Mouse (Mus musculus): ENCODE data around the gene Tmco3.
"Not testable (repeated sequence)": the region's sequence is repeated elsewhere in the genome, so short reads cannot be mapped to it uniquely, and the experiment has no call there.

Tmco3 gene

DNA sequence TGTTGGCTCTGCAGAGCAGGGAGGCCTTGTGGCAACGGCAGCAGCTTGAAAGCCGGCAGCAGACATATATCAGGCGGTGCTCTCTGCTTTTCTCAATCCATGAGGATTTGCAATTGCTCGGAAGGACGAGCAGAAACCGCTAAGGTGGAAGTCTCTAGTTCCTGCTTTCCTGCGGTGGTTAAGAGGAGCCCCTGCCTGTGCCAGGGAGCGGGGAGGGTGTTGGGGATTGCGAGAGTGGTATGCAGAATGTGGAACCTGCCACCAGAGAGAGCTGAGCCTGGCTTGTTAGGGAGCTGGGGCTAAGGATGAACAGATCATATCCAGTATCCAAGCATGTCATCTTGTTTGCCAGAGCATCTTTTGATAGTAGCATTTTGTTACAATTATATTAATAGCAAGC is 18.9 kb downstream of the Tmco3 start:
- DNase-seq: no peak

DNA sequence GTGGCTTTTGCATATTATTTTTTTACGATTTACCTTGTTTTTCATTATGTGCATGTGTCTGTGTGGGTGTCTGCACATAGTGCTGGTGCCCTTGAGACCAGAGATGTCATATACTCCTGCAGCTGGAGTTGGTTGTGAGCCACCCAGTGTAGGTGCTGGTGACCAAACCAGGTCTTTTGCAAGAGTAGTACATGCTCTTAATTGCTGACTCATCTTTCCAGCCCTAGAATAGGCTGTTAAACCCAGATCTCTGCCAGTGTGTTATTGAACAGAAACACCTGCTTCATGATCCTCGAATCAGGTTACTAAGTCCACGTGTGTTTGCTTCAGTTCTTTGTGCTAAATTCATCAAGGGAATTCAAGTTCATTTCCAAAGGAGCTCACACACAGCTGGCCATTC is 26.9 kb downstream of the Tmco3 start:
- DNase-seq: no peak

DNA sequence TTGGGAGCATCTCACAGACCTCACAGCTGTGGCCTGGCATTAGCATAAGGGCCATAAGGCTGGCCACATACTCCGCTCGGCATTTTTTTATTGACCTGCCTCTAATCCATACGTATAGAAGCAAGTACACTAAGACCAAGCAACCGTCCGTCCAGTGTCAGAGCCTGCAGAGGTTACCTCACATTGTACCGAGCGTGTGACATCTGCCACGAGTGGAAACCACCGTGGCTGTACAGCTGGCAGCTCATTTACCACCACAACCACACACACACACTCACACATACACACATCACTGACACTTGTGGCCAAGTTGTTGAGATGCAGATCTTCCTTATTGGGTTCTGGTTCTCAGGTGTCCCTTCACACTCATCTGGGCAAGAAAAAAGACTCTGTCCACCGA is 28.7 kb downstream of the Tmco3 start:
- no peak for DNase-seq

DNA sequence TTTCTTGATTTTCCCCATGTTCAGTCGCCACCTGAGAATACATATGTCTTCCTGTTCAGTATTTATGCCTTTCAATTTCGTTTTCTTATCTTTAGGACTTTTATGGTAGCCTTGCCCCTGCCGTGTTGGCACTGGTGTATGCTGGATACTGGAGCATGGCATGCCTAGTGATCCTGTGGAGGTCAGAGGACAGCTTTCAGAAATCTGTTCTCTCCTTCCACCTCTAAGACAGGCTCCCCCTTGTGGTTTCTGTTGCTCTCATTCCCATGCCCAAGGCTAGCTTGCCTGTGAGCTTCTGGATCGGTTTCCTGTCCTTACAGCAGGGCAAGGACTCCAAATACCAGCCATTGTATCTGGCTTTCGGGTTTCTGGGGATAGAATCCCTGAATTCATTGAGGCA is 38.6 kb downstream of the Tmco3 start:
- DNase-seq: peak; percentile 43

DNA sequence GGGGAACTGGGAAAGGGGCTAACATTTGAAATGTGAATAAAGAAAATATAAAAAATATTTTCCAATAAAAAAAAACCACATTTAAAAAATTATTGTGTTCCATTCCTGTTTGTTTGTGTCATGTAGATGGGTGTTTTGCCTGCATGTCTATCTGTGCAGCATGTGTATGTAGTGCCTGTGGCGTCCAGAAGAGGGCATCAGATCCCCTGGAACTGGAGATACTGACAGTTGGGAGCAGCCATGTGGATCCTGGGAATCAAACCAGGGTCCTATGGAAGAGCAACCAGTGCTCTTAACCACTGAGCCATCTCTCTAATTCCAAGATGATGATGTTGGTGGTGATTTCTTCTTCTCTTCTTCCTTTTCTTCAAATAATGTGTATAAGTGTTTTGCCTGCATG is 46.7 kb downstream of the Tmco3 start:
- DNase-seq: no peak

DNA sequence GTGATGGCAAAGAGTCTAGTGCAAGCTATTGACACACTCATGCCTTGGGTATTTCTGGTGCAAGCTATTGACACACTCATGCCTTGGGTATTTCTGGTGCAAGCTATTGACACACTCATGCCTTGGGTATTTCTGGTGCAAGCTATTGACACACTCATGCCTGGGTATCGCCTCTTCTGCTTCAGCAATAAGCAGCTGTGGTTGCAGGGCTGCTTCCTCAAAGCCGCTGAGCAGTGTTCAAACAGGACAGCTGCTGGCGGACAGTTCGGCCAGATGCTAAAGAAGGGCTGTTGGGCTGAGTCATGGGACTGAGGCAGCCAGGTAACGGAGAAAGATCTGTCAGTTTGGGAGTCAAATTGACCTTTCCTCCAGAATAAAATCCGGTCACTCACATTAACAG is 49.3 kb downstream of the Tmco3 start:
- DNase-seq: not testable (repeated sequence)

DNA sequence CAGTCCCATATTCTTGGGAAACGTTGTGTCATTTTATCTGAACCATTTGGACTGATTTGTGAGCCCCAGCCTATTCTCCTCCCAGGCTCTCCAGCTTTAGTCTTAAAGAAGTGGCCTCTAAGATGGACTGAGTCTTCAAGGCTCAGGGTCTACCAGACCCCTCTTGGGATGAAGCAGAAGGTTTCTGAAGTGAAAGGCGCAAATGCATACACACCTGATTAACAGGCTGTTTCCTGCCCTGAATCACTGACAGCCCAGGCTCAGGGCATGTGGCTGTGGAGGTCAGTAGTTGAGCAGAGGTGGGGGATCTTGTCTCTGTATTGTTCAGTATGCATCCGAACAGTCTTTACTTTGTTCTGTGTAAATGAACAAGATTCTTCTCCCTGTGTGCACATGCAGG is 49.7 kb downstream of the Tmco3 start:
- no peak for DNase-seq

DNA sequence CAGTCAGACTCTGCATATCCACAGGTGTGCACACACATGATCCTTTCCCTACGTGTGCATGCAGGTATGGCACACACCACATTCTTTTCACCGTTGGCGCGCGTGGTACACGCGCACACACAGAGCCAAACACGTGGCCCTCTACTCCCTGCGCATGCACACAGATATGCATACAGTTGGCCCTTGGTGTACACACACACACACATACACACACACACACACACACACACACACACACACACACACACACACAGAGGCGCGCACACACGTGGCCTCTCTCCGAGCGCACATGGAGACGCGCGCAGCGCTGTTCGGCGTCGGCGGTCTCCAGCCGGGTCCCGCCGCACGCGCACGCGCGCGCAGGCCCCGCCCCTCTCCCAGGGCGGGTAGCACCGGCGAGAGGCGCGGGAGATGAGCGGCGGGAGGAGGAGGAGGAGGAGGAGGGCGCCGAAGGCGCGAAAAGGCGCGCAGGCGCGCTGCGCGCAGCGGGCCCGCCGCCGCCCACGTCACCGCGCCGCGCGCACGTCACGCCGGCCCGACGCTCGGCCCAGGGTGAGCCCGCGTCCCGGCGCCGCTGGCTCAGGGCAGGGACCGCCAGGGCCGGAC is 50.4 kb downstream of the Tmco3 start, which contains the start of gene Tfdp1:
TSS of gene Tfdp1 (plus strand) at position 497 of the 606 bp plus-strand sequence.
- peak; percentile 74 for DNase-seq

DNA sequence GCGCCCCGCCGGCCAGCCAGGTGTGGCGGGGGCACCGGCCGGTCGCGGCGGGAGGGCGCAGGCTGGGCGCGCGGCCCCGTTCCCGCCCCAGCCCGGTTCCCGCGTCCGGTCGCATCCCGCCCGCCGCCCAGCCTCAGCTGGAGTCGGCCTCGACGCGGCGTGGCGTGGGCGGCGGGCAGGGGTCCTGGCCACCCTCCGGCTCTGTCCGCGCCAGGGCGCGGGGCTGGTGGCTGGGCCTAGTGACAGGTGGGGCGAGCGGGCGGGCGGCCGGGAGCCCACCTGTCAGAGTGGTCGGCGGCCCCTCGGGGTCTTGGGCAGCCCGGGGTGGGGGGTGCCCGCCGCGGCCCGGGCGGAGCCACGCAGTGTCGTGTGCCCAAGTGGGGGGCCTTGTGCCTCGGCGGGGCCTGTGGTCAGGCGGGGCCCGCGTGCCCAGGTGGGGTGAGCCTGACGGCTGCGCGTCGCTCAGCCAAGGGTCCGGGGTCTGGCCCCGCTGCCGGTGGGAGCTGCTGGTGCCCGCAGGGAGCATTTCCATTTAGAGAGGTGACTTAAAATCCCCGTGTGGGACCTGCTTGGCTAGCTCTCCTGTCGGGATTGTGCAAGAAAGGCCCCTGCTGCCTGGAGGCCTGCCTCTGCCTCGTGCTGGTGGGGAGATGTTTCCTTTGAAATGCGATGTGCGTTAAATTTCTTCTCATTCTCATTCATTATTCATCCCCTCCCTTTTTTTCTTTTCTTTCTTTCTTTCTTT is 51.1 kb downstream of the Tmco3 start:
- peak; percentile 21 for DNase-seq

DNA sequence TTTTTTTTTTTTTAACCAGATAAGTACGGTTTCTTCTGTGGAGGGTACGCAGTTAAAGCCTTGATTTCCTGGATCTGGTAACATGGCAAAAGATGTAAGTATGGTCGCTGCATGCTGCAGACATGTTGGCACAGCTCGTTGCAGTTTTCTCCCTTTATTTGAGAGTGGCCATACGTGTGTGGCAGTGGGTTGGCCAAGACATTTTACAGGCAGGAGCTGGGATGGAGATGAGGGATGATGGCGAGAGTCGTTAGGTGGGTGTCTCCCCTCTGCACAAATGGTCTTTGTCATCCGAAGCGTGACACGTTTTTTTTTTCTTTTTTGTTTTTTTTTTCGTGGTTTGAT is 51.6 kb downstream of the Tmco3 start:
- no peak for DNase-seq

DNA sequence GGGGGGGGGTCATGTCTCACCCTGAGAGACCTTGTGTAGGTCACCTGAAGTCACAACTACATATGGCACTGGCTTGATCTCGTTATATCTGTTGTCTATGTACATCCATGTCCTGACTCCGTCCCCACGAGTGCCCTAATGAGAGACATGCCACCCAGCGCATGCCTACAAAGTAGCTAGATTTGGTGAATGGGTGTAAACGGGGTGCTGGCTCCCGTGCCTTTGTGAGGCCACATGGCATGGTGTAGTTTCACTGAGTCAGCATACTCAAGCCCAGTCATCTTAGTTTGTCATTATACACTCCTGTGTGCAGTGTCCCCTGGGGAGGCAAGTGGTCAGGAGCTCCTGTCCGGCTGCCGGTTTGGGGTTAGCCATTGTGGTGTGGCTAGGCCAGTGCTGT is 52.7 kb downstream of the Tmco3 start:
- DNase-seq: no peak

DNA sequence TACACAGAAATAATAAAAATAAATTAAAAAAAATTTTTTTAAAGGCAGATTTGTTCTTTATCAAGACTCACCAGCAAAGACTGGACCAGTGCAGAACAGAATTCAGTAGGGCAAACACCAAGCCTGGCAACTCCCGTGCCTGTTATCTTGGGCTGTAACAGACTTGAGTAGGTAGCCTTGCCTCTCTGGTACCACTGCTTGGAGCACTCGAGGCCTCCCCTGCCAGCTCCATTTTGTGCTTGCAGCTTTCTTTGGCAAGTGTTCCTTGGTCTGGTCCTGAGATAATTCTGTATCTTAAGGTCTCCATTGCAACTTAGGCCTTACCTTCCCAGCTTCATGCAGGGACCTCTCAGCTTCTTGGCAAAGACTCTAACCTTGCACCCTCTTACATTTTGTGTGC is 54.4 kb downstream of the Tmco3 start:
- DNase-seq: no peak

DNA sequence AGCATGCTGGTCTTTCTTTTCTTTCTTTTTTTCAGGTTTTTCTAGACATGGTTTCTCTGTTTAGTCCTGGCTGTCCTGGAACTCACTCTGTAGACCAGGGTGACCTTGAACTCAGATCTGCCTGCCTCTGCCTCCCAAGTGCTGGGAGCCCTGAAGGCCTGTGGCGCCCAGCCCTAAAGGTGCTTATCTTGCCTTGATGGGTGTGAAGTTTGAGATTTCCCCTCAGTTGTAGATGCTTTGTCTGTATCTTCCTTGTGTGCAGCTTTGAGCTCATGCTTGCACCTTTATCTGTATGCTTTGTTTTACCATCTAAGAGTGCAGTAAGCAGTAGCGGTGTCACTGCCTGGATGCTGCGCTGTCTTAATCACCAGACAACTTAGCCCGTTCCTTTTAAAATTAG is 55.1 kb downstream of the Tmco3 start:
- no peak for DNase-seq

DNA sequence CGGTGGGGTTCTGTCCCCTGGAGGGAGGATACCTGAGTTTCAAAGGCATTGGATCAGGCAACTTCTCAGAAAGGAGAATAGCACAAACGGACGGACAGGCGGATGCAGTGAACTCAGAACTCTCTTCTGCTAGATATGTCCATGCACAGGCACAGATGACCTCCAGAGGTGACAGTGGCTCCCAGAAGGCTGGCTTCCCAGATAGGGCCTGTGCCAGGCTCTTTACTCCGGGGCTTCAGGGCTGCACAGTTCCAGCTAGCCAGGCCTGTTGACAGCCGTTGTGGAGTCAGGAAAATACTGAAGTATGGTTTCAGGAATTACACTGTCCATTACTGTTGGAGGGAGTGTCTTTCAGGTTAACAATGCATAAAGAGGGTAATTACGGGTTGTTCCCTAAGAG is 62.1 kb downstream of the Tmco3 start:
- DNase-seq: no peak

DNA sequence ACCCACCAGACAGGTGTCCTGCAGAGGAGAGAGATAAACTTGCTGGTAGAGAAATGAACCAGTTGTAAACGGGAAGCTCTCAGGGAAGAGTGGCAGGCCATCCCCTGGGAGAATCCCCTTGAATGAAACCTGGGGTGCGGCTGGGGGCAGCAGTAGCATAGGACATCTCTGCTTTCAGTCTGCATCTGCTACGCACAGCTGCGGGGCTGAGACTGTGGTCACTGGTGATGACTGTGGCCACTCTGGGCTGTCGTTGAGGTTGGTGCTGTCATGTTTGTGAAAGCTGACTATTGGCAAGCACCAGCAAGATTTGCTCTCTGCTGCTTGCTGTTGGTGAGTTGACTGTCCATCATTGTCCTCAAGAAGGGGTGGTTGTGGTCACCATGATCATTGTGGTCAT is 63.6 kb downstream of the Tmco3 start:
- no peak for DNase-seq

DNA sequence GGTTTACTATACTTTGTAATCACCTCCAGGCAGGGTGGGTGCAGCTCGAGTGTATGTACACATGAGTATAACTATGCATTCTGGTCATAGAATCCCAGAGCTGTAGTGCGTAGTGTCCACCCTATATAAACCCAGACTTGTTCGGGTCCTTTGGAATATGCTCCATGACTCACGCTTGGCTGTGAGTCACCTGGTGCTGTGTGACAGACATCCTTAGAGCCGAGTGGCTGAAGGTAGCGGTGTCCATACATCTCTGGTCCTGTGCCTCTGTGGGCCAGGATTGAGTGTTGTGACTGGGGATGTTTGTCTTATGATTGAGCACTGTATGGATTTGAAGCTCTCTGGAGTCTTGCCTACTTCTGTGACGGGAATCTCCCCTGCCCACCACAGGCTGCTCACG is 64.6 kb downstream of the Tmco3 start:
- no peak for DNase-seq

DNA sequence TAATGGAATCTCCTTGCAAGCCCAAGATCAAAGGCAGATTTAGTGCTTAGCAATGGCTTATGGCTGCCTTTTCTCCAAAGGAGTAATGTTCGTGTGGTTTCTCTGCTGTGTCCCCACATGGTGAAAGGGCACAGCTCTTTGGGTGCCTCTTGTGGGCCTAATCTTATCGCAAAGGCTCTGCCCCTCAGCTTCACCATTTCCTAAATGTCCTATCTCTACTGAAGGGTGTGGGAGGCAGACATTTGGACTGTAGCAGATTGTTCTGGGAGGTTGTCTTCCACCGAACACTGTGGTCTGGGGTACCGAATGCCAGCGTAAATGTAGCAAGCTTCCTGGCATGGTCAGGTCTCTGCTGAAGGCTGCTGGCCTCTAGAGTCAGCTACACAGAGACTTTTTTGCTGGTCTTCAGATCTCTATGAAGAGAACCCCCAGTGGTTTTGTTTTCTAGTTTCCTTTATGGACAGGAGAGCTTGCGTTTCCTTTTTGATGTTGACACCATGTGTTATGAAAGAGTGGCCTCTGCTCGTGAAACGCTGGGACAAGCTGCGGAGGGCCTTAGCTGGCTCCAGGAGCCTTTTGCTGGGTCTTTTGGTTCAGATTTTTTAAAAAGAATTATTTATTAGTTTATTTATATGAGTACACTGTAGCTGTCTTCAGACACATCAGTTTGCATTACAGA is 65.3 kb downstream of the Tmco3 start:
- no peak for DNase-seq

DNA sequence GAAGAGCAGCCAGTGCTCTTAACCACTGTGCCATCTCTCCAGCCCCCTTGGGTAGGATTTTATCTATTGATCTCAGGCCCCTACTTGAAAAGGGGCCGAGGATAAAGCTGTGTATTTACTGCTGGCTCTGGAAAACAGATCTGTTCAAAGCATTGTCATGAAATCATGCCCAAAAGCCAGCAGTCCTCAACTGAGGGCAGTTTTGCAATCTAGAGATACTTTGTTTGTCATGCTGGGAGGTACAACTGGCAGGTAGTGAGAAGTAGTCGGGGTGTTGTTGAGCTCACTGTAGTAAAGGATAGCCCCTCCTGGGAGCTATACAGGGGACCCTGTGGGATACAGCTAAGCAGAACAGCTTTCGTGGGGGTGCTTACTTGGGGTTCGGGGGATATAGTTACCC is 65.9 kb downstream of the Tmco3 start:
- no peak for DNase-seq

DNA sequence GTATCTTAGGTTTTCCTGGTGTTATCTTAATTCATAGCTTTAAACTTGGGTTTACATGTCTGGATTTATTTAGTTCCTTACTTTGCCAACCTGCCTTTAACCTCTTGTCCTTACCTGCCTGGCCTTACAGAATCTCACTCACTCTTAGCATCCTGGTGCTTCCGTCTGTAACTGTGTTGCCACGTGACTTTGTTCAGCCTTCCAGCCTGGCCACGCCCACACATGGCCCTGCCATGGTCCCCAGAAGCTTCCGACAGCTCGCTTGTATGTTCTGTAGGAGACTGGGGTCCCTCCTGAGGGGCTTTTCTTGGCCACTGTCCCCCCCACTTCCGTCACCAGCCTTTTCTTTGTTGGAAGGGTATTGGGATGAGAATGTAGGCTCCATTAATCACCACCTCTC is 68.2 kb downstream of the Tmco3 start:
- no peak for DNase-seq

DNA sequence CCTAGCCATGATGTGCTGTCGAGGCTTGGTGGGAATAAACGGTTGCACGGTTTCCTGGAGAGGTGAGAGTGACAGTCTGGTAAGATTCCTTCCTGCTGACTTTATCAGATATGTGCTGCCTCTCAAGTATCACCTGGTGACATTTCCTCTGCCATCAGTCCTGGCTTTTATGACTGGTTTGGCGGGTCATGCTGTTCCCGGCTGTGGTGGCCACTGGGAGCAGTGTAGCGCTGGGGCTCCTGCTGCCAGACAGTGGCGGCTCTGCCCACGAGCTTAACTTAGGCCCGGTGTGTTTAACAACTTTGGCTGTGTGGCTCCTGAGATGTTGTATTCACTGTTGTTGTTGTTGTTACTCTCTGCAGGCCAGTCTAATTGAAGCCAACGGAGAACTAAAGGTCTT is 68.7 kb downstream of the Tmco3 start:
- DNase-seq: no peak

DNA sequence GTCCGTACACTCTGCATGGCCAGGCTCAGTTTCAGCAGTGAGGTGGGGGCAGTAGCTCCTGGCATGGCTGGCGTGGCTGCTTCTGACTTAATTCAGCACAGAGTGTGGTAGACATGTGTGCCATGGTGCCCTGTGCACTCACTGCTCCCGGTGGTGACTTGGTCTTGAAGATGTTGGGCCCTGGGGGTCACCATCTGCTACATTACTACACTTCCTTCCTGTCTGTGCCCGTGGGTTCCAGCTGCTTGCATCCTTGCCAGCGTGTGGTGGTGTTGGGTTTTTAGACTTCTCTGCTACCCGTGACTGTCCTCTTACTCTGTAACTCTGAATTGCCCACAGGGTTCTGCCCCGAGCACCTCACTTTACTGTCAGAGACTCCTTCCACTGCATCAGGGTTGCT is 72.2 kb downstream of the Tmco3 start:
- DNase-seq: no peak

DNA sequence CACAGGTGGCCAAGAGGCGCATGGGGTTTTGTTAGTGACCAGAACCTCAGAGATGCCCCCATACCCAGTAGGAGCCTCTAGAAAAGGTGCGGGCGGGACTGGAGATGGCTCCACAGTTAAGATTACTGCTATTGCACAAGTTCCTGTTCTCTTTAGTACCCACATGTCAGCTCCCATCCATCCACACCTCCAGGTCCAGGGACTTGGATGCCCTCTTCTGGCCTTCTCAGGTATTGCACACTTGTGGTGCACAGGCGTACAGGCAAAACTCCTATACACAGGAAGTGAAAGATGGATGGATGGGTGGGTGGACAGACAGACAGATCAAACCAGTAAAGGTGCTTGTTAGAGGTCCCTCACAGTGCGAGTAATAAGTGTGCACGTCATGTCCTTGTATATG is 73.9 kb downstream of the Tmco3 start:
- DNase-seq: no peak

Data from kidney, adult 11 months (tissue).